Mouse (Mus musculus) thymus, adult 2 months (tissue): Measurements from ENCODE around the gene Palm.

ENCODE experiments used
- CTCF ChIP-seq: fragments of 200-500 bp; IDR thresholded peaks from 2 replicates; pipeline ENCODE4 v1.5.1; 2012; ENCODE audit warnings: mild to moderate bottlenecking, control low read depth, low read length, moderate library complexity, borderline replicate concordance; ENCODE audit not compliant: control insufficient read depth, poor library complexity, insufficient read depth; ENCODE audit errors: extremely low read depth
- POLR2A ChIP-seq: fragments of 200-500 bp; IDR thresholded peaks from 2 replicates; pipeline ENCODE4 v1.6.1; 2012; ENCODE audit warnings: mild to moderate bottlenecking, low read length, control low read depth, moderate library complexity; ENCODE audit not compliant: control insufficient read depth, poor library complexity, insufficient read depth; ENCODE audit errors: extremely low read depth

DNA sequence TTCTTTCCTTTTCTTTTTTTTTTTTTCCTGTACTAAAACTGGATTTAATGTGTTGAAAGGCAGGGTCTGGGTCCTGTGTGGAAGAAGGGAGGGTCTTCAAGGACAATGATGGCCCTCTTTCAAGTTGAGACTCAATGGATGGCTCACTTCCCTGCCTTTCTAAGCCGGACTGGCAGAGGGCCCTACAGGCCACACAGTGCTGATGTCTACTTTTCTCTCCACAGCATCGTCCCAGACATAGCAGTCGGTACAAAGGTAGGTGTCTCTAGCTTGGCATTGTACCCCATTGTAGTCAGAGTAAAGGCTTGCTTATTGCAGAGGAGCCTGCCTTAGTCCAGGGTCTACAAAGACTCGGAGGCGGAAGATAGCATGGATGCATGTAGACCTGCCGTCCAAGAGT is 62.9 kb downstream of the Palm start:
- TF ChIP-seq CTCF (no peak), POLR2A (no peak)
